Mouse (Mus musculus): ENCODE results near the gene Ces1e.
"Not testable (repeated sequence)": the region's sequence is repeated elsewhere in the genome, so short reads cannot be mapped to it uniquely, and the experiment has no call there.

The Ces1e gene

DNA sequence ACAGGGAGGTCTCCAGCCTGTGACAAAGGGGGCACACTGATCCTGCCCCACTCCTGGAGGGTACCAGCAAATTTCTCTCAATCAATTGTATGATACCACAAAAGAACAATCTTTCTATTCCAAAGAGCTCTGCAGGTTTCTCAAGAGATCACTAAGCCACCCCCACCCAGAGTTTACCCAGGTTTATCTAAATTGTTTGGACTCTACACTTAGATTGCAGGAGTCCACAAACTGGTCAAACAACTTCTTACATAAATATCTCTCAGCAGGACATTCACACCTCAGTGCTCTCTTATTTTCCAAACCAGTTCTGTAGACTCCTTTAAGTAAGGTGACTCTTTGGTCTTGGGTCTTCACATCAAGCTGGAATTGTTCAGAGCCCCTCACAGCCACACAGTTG, at the start of gene Ces1e:
Gene Ces1e (minus strand): TSS at position 174 of the 400 bp plus-strand sequence.
- DNase-seq: no peak

DNA sequence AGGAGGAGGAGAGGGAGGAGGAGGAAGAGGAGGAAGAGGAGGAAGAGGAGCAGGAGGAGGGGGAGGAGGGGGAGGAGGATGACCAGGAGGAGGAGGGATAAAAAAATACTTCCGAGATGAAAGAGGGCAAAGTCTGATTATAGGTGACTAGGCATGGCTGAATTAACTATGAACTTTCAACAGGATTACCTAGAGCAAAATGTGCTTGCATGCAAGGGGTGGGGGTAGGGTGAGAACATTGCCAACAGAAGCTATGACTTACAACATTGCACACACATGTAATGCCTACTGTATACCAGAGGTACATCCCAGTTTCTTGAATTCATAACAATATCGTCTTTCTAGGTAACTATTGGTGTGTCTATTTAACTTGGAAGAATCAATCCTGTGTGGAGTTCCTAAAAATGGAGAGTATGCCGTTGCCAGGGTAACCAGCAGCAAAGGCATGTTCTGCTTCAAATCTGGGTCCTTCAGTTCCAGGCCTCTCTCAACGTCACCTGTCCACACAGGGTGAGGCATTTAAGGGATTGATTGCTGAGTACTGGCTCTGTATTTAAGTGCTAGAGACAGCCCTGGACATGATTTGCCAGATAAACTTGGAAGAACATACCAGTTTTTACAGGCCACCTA, 48.9 kb upstream of the Ces1e start:
- DNase-seq: peak; percentile 11

DNA sequence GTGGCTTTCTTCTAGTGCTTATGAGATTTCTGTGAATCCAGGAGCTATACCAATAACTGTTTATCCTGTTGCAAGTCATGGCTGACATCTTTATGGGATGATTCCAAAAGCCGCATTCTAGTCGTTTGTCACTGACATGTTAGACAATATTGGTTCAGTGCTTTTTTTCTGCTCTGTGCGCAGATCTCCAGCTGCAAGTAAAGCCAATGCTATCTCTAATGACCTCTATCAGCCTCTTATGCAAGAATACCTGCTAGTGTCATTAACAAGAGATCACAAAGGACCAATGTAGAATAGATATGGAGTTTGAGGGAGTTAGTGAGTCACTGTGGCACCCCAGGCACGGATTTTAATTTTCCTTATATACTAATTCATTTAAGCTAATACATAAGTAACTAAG, 45.2 kb upstream of the Ces1e start:
- DNase-seq: no peak

DNA sequence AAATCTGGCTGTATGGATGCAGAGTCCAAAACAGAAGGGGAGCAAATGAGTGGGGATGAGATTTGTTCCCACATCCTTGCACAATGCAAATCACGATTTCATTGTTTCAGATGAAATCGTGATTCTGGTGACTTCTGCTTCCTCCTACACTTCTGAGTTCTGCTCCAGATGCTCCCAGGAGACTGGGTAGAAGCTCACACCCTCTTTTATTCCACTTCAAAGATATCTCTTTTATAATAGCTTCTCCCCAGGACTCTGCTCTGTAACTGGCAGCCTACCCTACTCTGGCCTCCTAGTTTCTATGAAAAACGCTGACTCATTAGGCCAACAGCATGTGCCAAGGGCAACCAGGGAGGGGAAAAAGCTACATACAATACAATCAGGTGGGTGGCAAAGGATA, 43.9 kb upstream of the Ces1e start:
- DNase-seq: peak; percentile 38

DNA sequence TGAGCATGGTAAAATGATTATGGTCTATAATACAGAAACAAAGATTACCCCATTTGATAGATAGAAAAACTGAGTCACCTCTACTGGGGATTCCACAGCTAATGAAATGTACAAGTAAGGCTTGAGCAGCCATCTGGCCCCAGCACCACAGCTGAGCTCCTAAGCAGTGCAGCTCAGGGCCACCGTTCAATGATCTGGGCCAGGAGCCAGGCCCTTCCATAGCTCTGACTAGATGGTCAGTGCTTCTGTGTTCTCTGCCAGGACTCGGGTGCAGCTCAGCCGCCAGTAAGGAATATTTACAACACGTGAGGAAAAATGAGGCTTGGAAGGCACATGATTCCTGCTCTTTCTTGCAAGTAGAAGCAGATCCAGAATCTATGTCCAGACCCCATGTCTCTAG, 43.3 kb upstream of the Ces1e start:
- no peak for DNase-seq

DNA sequence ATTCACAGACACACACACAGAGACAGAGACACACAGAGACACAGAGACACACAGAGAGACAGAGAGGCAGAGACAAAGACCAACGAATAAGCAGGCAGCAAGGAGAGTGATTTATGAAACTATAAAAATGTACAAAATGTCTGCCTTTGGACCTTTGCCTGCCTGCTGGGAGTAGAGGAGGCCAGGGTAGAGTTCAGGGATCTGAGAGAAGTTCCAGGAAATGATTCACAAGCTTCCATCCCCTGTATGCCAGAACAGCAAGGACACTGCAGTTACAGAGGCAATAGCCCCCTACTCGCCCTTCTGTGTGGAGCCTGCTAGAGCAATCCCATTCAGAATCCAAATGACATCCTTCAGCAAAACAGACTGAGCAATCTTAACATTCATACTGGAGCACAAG, 32.0 kb upstream of the Ces1e start:
- no peak for DNase-seq

DNA sequence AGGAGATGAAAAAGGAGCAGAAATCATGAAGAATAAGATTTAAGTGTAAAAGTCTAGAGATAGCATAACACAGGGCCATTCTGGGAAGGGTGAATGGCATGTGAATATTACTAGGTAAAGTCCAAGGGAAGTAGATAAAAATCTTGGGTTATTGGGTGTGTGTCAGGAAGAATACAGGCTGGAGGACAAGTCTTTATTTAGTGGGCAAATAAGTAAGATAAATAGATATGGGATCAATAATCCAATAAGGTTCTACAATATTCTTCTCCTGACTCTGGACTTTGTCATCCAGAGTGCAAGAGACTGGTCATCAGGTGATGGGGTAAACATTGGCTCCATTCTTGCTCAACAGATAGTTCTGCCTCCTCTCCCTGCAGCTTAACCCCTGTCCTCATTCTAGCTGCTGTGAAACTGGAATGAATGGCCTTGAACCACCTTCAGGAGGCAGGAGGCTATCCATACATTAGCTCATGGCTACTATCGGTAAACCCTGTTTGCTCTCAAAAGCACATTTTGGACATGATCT, 23.0 kb upstream of the Ces1e start:
- no peak for DNase-seq

DNA sequence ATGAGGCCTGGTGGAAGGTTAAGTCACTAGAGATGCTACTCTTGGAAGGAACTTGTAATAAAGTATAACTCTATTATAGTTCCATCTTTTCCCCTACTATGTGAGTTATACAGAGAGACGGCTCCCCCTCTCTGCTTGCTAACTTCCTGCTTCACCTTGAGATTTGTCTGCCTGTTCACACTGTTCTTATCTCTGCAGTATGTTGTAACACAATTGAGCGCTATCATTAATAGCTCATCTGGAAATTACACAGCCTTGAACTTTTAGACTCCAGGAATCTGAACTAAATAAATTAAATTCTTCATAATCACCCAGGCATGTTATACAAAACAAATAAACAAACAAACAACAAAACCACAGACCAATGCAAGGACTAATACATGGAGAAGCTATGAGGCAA, 16.6 kb upstream of the Ces1e start:
- no peak for DNase-seq

DNA sequence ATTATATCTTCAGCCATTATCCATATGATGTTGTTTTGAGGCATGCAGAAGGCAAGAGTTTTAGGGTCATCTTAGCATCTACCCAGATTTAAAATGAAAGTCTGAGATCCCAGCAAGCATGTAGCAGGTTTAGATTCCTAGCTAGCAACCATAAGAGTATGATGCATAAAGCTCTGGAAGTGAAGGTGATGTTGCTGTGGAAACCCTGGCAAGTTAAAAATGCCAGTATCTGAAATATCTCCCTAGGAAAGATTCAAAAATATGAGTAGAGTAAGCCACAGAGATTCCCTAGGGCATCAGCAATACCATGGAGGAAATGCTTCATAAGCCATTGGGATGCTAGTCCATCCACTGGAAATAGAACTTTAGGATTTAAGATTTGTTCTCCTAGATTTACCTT, 10.5 kb upstream of the Ces1e start:
- DNase-seq: no peak

DNA sequence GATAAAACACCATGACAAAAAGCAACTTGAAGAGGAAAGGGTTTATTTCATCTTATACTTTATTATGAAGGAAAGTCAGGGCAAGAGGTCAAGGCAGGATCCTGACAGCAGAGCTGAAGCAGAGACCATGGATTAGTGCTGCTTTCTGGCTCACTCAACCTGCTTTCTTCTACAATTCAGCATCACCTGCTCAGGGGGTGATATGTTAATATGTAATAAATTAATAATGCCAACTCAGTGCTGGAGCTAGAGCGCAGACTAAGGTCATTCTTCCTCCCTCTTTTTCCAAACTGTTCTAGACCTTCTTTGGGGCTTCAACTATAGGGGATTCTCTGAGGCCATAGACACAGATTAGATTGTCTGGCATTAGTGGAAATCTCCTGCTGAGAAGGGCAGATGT, 6.3 kb upstream of the Ces1e start:
- no peak for DNase-seq

DNA sequence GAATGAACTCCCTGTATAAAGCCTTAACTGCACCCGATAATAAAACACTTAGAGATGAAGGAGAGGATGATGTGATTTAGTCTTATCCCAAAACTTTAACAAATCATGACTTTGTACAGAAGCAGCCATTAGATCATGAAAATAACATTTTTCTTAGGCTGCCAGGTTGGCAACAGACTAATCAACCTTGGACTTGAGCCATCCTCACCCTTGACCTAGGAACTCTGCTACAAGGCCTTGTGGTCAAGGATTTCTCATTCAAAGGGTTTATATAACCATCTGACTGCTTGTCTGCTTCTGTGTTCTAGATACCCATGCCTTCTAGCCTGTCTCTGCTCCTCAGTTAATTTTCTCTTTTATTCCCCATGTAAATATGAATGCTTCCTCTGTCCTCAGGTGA, 5.3 kb upstream of the Ces1e start:
- no peak for DNase-seq

DNA sequence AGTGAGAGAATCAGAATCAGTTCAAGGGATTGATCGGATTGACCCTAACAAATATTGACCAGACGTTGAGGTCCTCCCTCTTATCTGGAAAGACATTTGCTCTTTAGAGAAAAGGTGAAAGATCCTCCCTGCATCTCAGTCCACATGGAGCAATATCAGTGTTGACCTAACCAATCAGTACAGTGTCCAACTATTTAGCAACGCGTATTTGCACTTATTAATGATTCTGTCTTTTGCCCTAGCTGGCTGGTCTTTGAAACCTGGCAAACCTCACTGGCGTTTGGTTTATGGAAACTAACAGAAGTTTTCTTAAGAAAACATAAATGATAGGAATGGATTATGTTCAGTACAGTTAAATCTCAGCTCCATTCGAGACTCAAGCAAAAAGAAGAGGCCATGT, 4.6 kb upstream of the Ces1e start:
- no peak for DNase-seq

DNA sequence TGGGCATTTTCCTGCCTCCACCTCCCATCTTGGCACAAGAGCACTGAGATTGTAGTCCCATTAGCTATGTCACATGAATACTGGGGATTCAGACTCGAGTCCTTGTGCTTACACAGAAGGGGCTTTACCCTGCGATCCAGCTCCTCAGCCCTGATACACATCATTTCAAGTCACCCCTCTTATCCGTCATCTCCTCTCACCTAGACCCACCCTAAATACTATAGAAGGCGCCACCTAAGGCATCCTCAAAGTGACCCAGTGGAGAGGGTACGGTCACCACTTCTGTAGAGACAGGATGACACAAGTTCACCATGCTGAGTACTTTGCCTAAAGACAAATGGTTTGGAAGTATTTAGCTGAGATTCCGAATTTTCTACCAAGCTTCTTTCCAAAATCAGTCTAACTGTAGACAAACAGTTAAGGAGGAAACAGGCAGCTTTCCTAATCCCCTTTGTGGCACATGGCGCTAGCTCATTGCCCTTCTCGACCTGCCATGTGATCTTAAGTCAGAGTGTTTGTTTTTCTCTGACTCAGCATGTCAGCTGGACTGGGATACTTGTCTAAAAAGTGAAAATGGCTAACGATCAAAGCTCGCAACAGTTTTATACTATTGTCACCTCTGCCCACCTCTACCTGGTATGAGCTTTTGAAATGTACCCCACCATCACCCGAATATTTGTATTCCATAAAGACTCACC, 597 bp downstream of the Ces1e start:
- no peak for DNase-seq

DNA sequence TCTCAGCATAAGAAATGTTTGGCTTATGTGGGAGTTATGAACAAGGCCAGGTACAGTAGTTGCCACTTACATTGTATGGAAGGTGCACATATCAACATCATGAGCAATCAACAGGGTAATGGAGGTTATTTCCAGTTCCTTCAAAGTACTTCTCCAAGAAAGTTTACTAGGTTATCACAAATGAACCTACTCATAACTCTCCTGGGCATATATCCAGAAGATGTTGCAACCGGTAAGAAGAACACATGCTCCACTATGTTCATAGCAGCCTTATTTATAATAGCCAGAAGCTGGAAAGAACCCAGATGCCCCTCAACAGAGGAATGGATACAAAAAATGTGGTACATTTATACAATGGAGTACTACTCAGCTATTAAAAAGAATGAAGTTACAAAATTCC, 2.9 kb downstream of the Ces1e start:
- DNase-seq: not testable (repeated sequence)

DNA sequence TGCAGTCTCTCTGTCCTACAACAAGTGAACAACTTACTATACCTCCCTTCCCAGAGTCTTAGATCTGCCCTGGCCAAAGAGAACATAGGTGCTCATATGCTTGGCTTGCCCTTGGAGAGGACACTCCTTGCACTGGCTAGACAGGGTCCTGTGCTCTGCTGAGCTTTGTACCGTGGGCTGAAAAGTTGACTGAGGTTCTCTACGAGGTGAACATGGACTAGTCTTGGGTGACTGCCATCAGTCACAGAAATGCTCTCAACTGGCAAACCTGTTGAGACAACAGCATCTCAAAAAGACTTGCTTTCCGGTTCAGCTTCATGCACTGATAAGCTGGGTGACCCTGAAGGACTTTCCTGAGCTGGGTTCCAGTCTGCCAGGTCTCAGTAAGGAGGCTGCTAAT, 7.5 kb downstream of the Ces1e start:
- DNase-seq: no peak

DNA sequence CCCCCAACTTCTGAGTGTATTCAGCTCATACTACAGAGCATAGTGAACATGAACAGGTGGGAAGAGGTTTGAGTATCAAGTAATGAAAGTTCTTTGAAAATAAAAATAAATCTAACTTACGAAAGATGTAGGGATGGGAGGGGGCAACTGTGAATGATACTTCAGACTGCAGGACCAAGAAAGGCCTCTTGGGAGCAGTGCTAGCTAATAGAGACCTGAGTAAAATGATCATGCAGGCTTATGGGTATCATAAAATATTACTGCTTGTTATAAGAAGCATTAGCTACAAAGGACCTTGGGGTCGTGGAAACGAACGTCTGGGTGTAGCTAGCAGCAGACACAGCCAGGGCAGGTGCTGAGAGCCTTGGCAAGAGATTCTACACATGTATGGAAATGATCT, 11.6 kb downstream of the Ces1e start:
- DNase-seq: no peak

DNA sequence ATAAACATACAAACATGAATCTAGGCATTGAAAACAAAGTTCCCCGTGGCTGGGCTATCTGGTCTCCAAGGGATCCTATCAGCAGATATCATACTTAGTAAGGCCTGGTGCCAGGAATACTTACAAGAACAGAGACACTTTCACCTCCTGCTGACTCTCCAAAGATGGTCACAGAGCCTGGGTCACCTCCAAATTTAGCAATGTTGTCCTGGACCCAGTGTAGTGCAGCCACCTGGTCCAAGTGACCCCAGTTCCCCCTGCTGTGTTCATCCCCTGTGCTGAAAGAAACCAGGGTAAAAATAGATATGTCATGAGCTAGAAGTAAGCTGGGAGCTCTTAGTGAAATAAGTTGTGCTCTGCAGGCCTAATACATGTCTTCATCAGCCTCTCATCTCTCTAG, 12.0 kb downstream of the Ces1e start:
- no peak for DNase-seq

DNA sequence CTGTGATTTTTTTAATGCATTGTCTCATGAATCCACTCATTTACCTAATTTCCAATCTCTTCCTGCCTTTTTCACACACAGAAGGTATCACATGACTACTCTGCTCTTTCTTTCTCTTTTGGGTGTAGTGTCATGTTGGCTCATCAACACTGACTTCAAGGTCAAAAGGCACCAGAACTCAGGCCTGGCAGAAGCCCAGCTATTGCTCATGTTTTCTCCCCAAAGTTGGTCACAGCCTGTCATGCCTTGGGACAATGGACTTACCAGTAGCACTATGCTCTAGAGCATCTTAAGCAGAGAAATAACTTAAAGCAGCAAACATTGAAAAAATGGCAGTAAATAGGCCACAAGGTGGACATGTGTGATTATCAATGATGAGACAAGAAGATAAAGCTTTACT, 18.3 kb downstream of the Ces1e start:
- DNase-seq: no peak

DNA sequence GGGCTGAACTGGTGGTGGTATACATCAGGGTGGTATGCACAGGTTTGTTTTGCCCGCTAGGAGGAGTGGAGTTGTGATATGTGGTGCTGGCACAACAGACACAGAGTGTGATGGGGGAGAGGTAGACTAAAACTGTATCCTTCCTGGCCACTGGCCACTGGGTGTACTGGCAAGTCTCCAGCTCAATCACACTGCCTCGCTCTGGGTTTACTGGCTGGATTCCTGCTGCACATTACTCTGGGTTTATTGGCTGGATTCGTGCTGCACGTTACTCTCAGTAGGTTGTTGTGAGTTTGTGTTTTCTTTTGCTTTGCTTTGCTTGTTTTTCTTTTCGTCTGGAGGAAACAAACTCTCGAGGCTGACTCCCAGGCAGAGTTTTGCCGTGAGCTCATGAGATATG, 30.3 kb downstream of the Ces1e start:
- DNase-seq: not testable (repeated sequence)

DNA sequence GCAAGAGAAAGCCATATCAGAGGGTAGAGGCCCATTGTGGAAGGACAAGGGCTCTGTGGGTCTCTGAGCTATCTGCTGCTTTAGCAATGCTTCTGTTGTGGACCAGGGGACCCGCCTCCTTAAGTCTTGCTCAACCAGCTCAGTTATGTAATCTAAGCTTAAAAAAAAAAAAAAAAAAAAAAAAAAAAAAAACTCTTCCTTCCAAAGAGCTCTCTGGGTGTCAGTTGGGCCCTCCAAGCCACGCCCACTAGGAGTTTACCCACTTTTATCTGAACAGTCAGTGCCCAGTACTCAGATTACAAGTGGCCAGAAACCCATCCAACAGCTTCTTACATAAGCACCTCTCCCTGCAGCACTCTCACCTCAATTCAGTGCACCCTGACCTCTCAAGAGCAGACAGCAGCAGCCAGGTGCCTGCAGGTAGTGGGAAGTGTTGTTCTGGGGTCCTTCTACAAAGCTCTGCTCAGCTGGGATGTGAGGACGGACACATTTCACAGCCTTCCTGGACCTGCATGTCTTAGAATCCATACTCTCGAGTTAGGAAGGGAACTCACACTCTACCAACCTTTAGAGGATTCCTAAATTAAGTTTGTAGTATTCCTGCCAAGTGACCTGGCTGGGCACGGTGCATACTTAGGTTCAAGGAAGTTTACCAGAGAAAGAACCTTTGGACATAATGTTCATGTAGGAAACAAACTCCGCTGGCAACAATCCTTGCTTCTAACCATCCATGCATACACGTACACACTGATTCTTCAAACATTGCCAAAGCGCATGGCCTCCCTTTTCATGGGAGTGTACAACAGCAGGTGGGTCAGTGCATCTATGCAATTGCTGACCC, 31.5 kb downstream of the Ces1e start, which contains the start of gene Ces1d:
Gene Ces1d (minus strand): TSS at position 154 of the 841 bp plus-strand sequence.
- DNase-seq: no peak

DNA sequence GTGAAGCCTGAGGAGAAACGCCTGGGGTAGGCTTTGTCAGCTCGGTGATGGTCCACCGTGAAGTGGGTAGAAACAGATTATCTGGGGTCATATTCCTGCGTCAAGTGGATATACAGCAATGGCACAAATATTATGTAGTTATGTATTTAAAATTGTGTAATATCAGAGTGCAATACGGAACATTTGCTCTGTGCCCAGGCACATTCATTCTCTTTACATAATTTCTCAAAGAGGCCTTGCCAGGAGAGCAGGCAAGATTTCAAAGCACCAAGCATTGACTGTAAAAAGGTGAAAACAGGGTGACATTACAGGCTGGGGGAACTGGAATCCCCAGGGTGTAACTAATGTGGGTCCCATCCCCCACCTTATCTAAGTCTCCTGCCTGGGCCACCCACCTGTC, 33.0 kb downstream of the Ces1e start:
- DNase-seq: no peak

DNA sequence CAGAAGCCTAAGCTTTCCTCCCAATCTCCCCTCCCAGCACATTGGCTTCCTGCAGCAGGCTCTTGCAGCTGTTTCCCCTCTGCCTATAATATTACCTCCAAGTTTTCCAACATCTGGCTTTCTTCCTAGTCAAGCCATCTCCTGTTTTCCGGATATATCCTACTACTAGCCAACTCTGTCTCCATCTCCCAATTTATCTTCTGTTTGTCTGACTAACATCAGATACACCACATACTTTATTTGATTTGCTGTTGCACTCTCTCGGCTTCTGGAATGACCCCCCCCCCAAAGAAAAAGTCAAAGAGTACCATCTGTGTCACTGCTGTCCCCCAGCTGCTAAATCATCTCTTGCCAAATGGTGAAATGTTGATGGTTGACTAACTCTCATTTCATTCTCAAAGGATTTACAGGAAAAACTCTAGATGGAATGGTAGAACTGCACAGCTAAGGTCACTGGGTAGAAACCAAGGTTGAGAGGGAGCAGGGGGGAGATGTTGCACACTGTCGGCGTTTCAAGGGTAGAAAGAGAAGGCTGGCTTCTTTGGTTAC, 48.8 kb downstream of the Ces1e start:
- DNase-seq: no peak

DNA sequence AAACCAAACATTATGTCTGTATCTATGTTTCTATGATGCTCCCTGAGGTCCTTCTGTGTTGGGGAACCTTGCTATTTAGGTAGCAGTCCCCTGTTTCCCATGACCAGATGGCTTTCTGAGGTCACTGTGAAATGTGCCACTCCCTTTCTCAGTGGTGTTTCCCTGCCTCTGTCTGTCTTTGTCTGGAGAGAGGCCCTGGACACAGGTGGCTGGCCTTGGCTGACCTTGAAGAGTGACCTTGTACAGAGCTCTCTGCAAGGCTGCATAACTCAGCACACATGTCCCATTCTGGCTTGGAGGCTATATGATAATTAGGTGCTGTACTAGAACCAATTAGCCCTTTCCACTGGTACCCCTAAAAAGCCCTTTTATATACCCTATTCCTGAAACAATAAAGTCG, 52.8 kb downstream of the Ces1e start:
- DNase-seq: no peak

DNA sequence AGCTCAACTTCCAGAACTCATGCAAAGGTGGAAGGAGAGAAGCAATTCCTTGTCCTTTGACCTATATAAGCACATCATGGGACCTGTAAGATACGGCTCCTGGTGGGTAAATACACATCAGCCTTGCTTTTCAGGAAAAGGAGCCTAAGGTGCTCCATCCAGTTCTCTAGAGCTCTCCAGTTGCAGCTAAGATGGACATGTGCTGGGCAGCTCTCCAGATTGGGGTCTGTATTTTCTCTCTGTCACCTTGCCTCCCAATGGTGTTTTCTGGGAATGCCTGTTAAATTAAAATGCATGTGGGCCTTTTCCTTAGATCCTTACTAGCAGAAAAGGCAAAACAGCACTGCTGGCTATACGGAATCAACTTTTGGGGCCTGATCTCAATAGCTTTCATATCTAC, 54.9 kb downstream of the Ces1e start:
- DNase-seq: no peak

Data from layer of hippocampus, adult 9-11 months (tissue).